Mouse (Mus musculus) midbrain, embryonic 14.5 days (tissue): Measurements from ENCODE around the gene Ermap. TPM values are rescaled to one million over a fixed set of nuclear protein-coding genes. Genes with fewer than 3 reads are reported as not detected.
A peak's percentile ranks its signal among the peaks of the same experiment; 100 is the strongest.

ENCODE experiments used
- ATAC-seq: fragments of 200-750 bp; cut with Nextera tagmentation; 2 replicates; pipeline ENCODE4 v1.8.0; 2017; ENCODE audit warnings: moderate number of reproducible peaks, moderate library complexity; ENCODE audit not compliant: low FRiP score, low TSS enrichment
- DNase-seq: peaks from one replicate; pipeline ENCODE4 v3.0.0-alpha.2; 2015
- H3K27ac ChIP-seq: fragments of 300-500 bp; sonication (generic); replicated peaks from 2 replicates; pipeline ENCODE4 v1.5.1; 2014; ENCODE audit warnings: mild to moderate bottlenecking, low read depth, low read length, moderate library complexity
- H3K27me3 ChIP-seq: fragments of 300-500 bp; sonication (generic); 2 replicates; pipeline ENCODE4 v1.6.1; 2014; ENCODE audit warnings: low read length, control low read depth, mixed read lengths; ENCODE audit not compliant: control insufficient read depth, insufficient read depth
- H3K36me3 ChIP-seq: fragments of 300-500 bp; sonication (generic); 2 replicates; pipeline ENCODE4 v1.6.1; 2014; ENCODE audit warnings: low read length, control low read depth; ENCODE audit not compliant: control insufficient read depth, insufficient read depth
- H3K4me1 ChIP-seq: fragments of 300-500 bp; sonication (generic); 2 replicates; pipeline ENCODE4 v1.6.1; 2014; ENCODE audit warnings: mild to moderate bottlenecking, antibody characterized with exemption, low read length, control low read depth; ENCODE audit not compliant: control insufficient read depth, insufficient read depth
- H3K4me2 ChIP-seq: fragments of 300-500 bp; sonication (generic); 2 replicates; pipeline ENCODE4 v1.6.1; 2014; ENCODE audit warnings: mild to moderate bottlenecking, low read length, moderate library complexity
- H3K4me3 ChIP-seq: fragments of 300-500 bp; sonication (generic); replicated peaks from 2 replicates; pipeline ENCODE4 v1.5.1; 2014; ENCODE audit warnings: low read depth, low read length
- H3K9ac ChIP-seq: fragments of 300-500 bp; sonication (generic); replicated peaks from 2 replicates; pipeline ENCODE4 v1.6.1; 2014; ENCODE audit warnings: mild to moderate bottlenecking, low read length, moderate library complexity
- H3K9me3 ChIP-seq: fragments of 300-500 bp; sonication (generic); 2 replicates; pipeline ENCODE4 v1.6.1; 2016; ENCODE audit warnings: low read length, control low read depth, mixed read lengths; ENCODE audit not compliant: control insufficient read depth
- WGBS: fragments of 180-500 bp; shearing (Covaris S2); extraction: QIAGEN DNeasy Blood & Tissue Kit; methylation state at CpG from one replicate; pipeline ENCODE4 v1.1.7; 2014; 5-methylcytosine and 5-hydroxymethylcytosine counted together
- polyA plus RNA-seq: library from polyadenylated mRNA; unstranded; fragments of >200 nt; fragmentation: Nextera tagmentation; extraction: Ambion mirVana; gene quantifications from 2 replicates; pipeline ENCODE4 v1.2.1, GENCODE M21; 2014

Ermap gene
- polyA plus RNA-seq, 1 experiment from 2014 or later: 0.63 TPM

DNA sequence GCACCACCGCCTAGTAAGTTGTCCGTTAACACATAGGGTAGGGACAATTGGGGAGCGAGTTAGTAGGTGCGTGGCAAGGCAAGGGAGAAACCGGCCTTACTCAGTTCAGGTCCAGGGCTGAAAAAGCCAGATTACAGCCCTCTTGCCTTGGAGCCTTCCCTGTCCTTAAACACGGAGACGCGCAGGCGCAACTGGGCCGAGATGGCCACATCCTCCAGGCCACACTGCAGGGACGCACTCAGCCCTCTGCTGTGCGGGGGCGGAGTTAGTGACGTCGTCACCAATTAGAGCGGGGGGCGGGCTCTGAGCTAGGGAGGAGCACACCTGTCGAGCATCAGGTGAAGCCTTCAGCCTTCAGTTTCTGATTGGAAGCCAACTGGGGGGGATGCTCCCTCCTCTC, 51.6 kb downstream of the Ermap start:
- Histone ChIP-seq H3K36me3 (peaks cover 37% of the 10 kb centered on the region), H3K9ac (peak overlapping the region; percentile 39; the same call in 1 of the 2 replicates), H3K27me3 (no peaks in the 10 kb centered on the region), H3K9me3 (no peaks in the 10 kb centered on the region), H3K27ac (peak overlapping the region; percentile 42; the same call in 1 of the 2 replicates), H3K4me3 (peak overlapping the region; percentile 21; the same call in 1 of the 2 replicates), H3K4me1 (peaks cover 5% of the 10 kb centered on the region; the same call in 1 of the 2 replicates), H3K4me2 (peak overlapping the region; percentile 55)
- ATAC-seq: peak; percentile 87
- 15% methylated on average over 18 of the region's 18 CpGs for WGBS
- peak; percentile 93 for DNase-seq

GRCm38 (mm10) chr4:119137313-119137712, 52.5 kb downstream of the Ermap start:
- H3K4me1 ChIP-seq: peaks cover 5% of the 10 kb centered on the region; the same call in 1 of the 2 replicates
- H3K4me2 ChIP-seq: no peak overlapping the region
- no peak overlapping the region for H3K9ac ChIP-seq
- 66% methylated on average over 8 of the region's 8 CpGs for WGBS
- H3K9me3 ChIP-seq: no peaks in the 10 kb centered on the region
- H3K27ac ChIP-seq: 0 out of 2 replicates have a peak overlapping the region, but pooled peaks have one; percentile 42
- no peak for ATAC-seq
- H3K4me3 ChIP-seq: no peak overlapping the region
- H3K36me3 ChIP-seq: peaks cover 45% of the 10 kb centered on the region
- no peak for DNase-seq
- H3K27me3 ChIP-seq: no peaks in the 10 kb centered on the region

DNA sequence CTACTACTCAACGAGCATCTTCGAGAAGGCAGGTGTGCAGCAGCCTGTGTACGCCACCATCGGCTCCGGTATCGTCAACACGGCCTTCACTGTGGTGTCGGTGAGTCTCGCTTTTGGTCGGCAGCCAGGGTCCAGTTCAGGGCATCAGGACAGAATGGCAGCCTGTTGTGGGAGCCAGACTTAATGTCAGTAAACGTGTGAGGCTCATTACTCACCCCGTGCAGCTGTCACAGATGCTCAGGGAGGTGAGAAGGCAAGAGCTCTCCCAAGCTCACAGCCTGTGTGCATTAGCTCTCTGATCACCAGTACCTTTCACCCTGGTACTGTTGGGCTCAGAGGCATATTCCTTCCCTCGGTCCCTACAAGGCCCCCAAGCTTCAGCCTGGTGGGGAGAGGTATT, 56.0 kb downstream of the Ermap start:
- no peak for DNase-seq
- H3K27ac ChIP-seq: no peak overlapping the region
- H3K9ac ChIP-seq: no peak overlapping the region
- H3K36me3 ChIP-seq: peaks cover 52% of the 10 kb centered on the region
- H3K4me1 ChIP-seq: peaks cover 4% of the 10 kb centered on the region; the same call in 1 of the 2 replicates
- no peak overlapping the region for H3K4me2 ChIP-seq
- H3K27me3 ChIP-seq: no peaks in the 10 kb centered on the region
- ATAC-seq: no peak
- H3K9me3 ChIP-seq: no peaks in the 10 kb centered on the region
- H3K4me3 ChIP-seq: no peak overlapping the region
- 94% methylated on average over 13 of the region's 13 CpGs for WGBS

DNA sequence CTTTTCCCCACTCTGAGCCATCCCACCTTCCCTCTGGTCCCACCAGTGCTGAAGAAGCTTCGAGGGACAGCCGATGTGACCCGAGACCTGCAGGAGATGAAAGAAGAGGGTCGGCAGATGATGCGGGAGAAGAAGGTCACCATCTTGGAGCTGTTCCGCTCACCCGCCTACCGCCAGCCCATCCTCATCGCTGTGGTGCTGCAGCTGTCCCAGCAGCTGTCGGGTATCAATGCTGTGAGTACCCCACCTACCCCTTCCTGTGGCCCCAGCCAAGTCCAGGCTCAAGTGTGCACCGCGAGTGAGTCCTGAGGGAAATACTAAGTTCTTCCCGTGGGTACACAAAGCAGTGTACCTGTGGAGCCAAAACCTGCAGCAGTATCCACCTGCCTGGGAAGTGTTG, 56.5 kb downstream of the Ermap start:
- no peak overlapping the region for H3K4me3 ChIP-seq
- H3K27me3 ChIP-seq: no peaks in the 10 kb centered on the region
- DNase-seq (no peak), ATAC-seq (no peak)
- H3K36me3 ChIP-seq: peaks cover 52% of the 10 kb centered on the region
- no peaks in the 10 kb centered on the region for H3K4me1 ChIP-seq
- WGBS: 91% methylated on average over 13 of the region's 13 CpGs
- no peak overlapping the region for H3K4me2 ChIP-seq
- no peaks in the 10 kb centered on the region for H3K9me3 ChIP-seq
- H3K9ac ChIP-seq: no peak overlapping the region
- H3K27ac ChIP-seq: no peak overlapping the region

- Histone ChIP-seq H3K9ac (no peak overlapping the region), H3K4me1 (no peaks in the 10 kb centered on the region), H3K9me3 (no peaks in the 10 kb centered on the region), H3K4me3 (no peak overlapping the region), H3K4me2 (no peak overlapping the region), H3K27me3 (no peaks in the 10 kb centered on the region), H3K27ac (no peak overlapping the region), H3K36me3 (peaks cover 47% of the 10 kb centered on the region)
- no peak for DNase-seq
- no peak for ATAC-seq
- WGBS: 82% methylated on average over 8 of the region's 8 CpGs
Measured at GRCm38 (mm10) chr4:119131189-119131910, 58.5 kb downstream of the Ermap start.

- H3K9me3 ChIP-seq: no peaks in the 10 kb centered on the region
- WGBS: 96% methylated on average over 1 of the region's 1 CpGs
- peaks cover 24% of the 10 kb centered on the region for H3K36me3 ChIP-seq
- H3K4me2 ChIP-seq: no peak overlapping the region
- no peaks in the 10 kb centered on the region for H3K27me3 ChIP-seq
- no peak overlapping the region for H3K9ac ChIP-seq
- no peak overlapping the region for H3K4me3 ChIP-seq
- DNase-seq (no peak), ATAC-seq (no peak)
- H3K27ac ChIP-seq: no peak overlapping the region
- H3K4me1 ChIP-seq: no peaks in the 10 kb centered on the region
Measured at GRCm38 (mm10) chr4:119129096-119129495, 60.7 kb downstream of the Ermap start.

GRCm38 (mm10) chr4:119128547-119128946, 61.3 kb downstream of the Ermap start:
- H3K4me3 ChIP-seq: no peak overlapping the region
- no peak for DNase-seq
- no peak overlapping the region for H3K27ac ChIP-seq
- no peak overlapping the region for H3K9ac ChIP-seq
- no peaks in the 10 kb centered on the region for H3K4me1 ChIP-seq
- no peaks in the 10 kb centered on the region for H3K9me3 ChIP-seq
- H3K36me3 ChIP-seq: peaks cover 20% of the 10 kb centered on the region
- H3K4me2 ChIP-seq: no peak overlapping the region
- ATAC-seq: no peak
- WGBS: 83% methylated on average over 7 of the region's 7 CpGs
- H3K27me3 ChIP-seq: no peaks in the 10 kb centered on the region

DNA sequence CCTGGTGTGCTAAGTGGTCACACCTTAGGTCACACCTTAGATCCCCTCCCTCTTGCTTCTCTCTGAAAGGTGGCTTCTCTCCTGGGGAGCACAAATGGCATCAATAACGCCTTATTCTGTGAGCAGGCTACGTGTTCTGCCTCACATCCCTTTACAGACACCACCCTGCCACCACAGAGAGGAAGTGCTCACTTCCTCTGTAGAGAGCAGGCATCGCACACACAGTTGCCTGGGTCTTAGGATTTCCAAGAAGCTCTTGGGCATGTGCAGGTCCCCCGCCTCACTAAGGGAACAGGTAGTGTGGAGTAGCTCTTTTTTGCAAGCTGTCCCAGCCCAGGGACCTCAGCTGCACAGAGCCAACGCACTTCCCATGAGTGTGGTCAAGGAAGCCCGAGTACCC, 62.6 kb downstream of the Ermap start:
- H3K9me3 ChIP-seq: no peaks in the 10 kb centered on the region
- no peak overlapping the region for H3K4me3 ChIP-seq
- no peak overlapping the region for H3K9ac ChIP-seq
- no peaks in the 10 kb centered on the region for H3K4me1 ChIP-seq
- no peak overlapping the region for H3K4me2 ChIP-seq
- no peak overlapping the region for H3K27ac ChIP-seq
- no peak for DNase-seq
- no peaks in the 10 kb centered on the region for H3K27me3 ChIP-seq
- H3K36me3 ChIP-seq: peaks cover 12% of the 10 kb centered on the region; the same call in 1 of the 2 replicates
- WGBS: 84% methylated on average over 6 of the region's 6 CpGs
- ATAC-seq: no peak
